Mouse (Mus musculus): Measurements from ENCODE around the gene Pou6f2.

DNA sequence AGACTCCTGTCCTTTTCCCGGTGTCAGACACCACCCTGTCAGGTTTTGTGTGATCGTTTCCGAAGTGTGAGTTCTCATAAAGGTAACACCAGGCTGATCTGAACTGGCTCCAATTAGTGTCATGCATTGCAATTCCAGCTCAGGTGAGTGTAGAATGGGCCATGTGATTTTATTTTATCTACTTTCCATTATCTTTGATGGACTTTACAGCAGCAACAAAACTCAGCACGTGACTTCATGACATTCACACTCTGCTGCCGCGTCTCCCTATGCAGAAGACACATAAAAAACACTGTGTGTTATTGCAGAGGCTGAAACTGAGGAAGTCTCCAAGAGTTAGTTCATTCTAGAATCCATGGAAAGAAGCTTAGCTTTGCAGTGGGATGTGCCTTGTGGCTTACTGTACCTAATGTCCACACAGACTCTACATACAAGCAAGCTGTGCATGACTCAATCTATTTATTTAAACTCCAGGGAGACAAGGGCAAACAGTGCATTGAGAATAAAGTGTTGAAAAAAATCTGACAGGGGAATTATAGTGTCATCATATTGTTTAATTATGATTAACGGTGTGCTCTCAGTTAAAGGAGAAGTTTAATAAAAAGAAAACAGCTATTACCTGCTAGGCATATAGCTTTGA lies 90.9 kb downstream of the Pou6f2 start:
- TF ChIP-seq POLR2A (IDR thresholded peaks at IDR 0.05; ENCODE audit: control insufficient read depth, low read depth, low read length) = no peak
- no peak for TF ChIP-seq CTCF (IDR thresholded peaks at IDR 0.05; ENCODE audit: control insufficient read depth, insufficient read depth, insufficient replicate concordance, low read depth, low read length)
